Mouse (Mus musculus): ENCODE data around the gene Slc24a3.

DNA sequence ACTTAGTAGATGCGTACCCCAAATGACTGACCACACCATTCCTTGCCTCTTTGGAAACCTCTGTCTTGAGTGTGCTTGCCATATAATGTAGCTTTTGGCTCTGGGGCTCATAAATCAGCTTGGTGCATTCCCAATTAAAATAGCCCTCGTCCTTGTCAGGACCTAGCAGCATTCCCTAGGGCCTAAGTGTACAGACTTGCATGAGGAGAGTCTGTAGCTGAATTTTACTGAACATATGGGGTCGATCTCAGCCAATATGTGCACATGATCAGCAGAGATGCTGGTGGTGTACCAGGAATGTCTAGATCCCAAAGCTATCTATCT, 254.3 kb downstream of the Slc24a3 start:
- no peak for TF ChIP-seq POLR2A (IDR thresholded peaks at IDR 0.05; ENCODE audit: extremely low read depth, insufficient read depth, low read length)
- TF ChIP-seq CTCF (IDR thresholded peaks at IDR 0.05; ENCODE audit: low read depth, low read length), result no peak

Measured in liver, adult 2 months (tissue).